Comparison of ENCODE assay signal across 8 mouse cellular contexts in genomic region chr4:126428682-126429346, GRCm38 (mm10). TPM values are rescaled to one million over a fixed set of nuclear protein-coding genes. Genes with fewer than 3 reads are reported as not detected.
DNase-seq lines count a peak whose midpoint lies in the region; ATAC-seq and TF ChIP-seq lines count a peak whose summit lies in the region.

No protein-coding gene starts in this region.

- peak overlapping the region; percentile 88 to 97 for H3K4me3 ChIP-seq in MEL (ENCODE audit: control insufficient read depth in 1 of 2, insufficient read depth in 1 of 2, low read depth in 2 of 2, low read length in 2 of 2)
- peak overlapping the region; percentile 85 for H3K4me3 ChIP-seq in forebrain, embryonic 11.5 days (ENCODE audit: low read depth, low read length)
- peak overlapping the region; percentile 94 for H3K4me3 ChIP-seq in limb, embryonic 14.5 days (replicated peaks; ENCODE audit: low read length)

- H3K27me3 ChIP-seq in MEL (ENCODE audit: control insufficient read depth in 1 of 2, insufficient read depth in 2 of 2, low read length in 2 of 2) = no peaks in the 10 kb centered on the region
- no peaks in the 10 kb centered on the region for H3K27me3 ChIP-seq in forebrain, embryonic 11.5 days (ENCODE audit: control insufficient read depth, insufficient read depth, low read length)
- no peaks in the 10 kb centered on the region for H3K27me3 ChIP-seq in limb, embryonic 14.5 days (ENCODE audit: control insufficient read depth, insufficient read depth, low read length)

- peak overlapping the region; percentile 71 for H3K27ac ChIP-seq in MEL (ENCODE audit: control insufficient read depth, low read depth, low read length)
- H3K27ac ChIP-seq in forebrain, embryonic 11.5 days (ENCODE audit: low read depth, low read length) = peak overlapping the region; percentile 76
- peak overlapping the region; percentile 72 for H3K27ac ChIP-seq in limb, embryonic 14.5 days (replicated peaks; ENCODE audit: low read depth, low read length)

- H3K9ac ChIP-seq in MEL (ENCODE audit: control insufficient read depth, low read depth, low read length, poor library complexity, severe bottlenecking) = peak overlapping the region; percentile 88
- H3K9ac ChIP-seq in forebrain, embryonic 11.5 days (ENCODE audit: low read length) = peak overlapping the region; percentile 82
- H3K9ac ChIP-seq in limb, embryonic 14.5 days (ENCODE audit: low read depth, low read length, severe bottlenecking) = peak overlapping the region; percentile 89

- no peak for TF ChIP-seq EP300 in MEL (IDR thresholded peaks at IDR 0.05; ENCODE audit: low read depth in 1 of 2, low read length in 2 of 2)

- TF ChIP-seq POLR2A in MEL (IDR thresholded peaks at IDR 0.05; ENCODE audit: control insufficient read depth in 1 of 2, insufficient read depth in 1 of 2, low read depth in 1 of 2, low read length in 2 of 2, poor library complexity in 1 of 2) = no peak
- no peak for TF ChIP-seq POLR2A in limb, embryonic 14.5 days (IDR thresholded peaks at IDR 0.05; ENCODE audit: borderline replicate concordance, extremely low read depth, insufficient read depth, insufficient read length)

- WGBS in forebrain, embryonic 11.5 days = 2% methylated on average over 24 of the region's 24 CpGs
- WGBS in limb, embryonic 14.5 days = 3% methylated on average over 24 of the region's 24 CpGs

- H3K4me2 ChIP-seq in forebrain, embryonic 11.5 days (ENCODE audit: low read depth, low read length, severe bottlenecking) = peak overlapping the region; percentile 95
- peak overlapping the region; percentile 76 for H3K4me2 ChIP-seq in limb, embryonic 14.5 days (replicated peaks; ENCODE audit: low read depth, low read length, severe bottlenecking)

- peaks cover 5 to 6% of the 10 kb centered on the region in 2 experiments for H3K4me1 ChIP-seq in MEL (ENCODE audit: control insufficient read depth in 1 of 2, insufficient read depth in 2 of 2, low read length in 2 of 2)
- H3K4me1 ChIP-seq in forebrain, embryonic 11.5 days (replicated peaks; ENCODE audit: control insufficient read depth, insufficient read depth, low read length) = no peaks in the 10 kb centered on the region; the same call in 1 of the 2 replicates
- H3K4me1 ChIP-seq in limb, embryonic 14.5 days (ENCODE audit: control insufficient read depth, insufficient read depth, low read length) = 0 out of 2 replicates have a peak, but pooled peaks cover 5% of the 10 kb centered on the region

- intact Hi-C loops in heart, postnatal 25 days (cut with DNase I) = no loop called here

- no peak for TF ChIP-seq CTCF in MEL (IDR thresholded peaks at IDR 0.05 in 2 of 3, conservative IDR thresholded peaks at IDR 0.05 in 1 of 3; ENCODE audit: control insufficient read depth in 1 of 3, insufficient read depth in 1 of 3, low read depth in 2 of 3, low read length in 3 of 3, poor library complexity in 1 of 3, severe bottlenecking in 1 of 3)

- peaks cover 0 to 12% of the 10 kb centered on the region in 2 experiments; a peak in 2 of 4 replicates for H3K36me3 ChIP-seq in MEL (ENCODE audit: control insufficient read depth in 1 of 2, insufficient read depth in 2 of 2, low read length in 2 of 2)
- no peaks in the 10 kb centered on the region; the same call in 1 of the 2 replicates for H3K36me3 ChIP-seq in forebrain, embryonic 11.5 days (ENCODE audit: control insufficient read depth, insufficient read depth, low read length)
- no peaks in the 10 kb centered on the region for H3K36me3 ChIP-seq in limb, embryonic 14.5 days (ENCODE audit: control insufficient read depth, insufficient read depth, low read length)

- peak; percentile 59; the same call in 1 of the 2 replicates for ATAC-seq in forebrain, embryonic 11.5 days (replicated peaks; ENCODE audit: low FRiP score)
- ATAC-seq in limb, embryonic 14.5 days (ENCODE audit: low FRiP score, low read depth) = no peak; the same call in 1 of the 2 replicates
- ATAC-seq in neutrophil, adult 5-6 weeks (ENCODE audit: extremely low read depth, insufficient number of reproducible peaks, low FRiP score, poor library complexity, severe bottlenecking) = peak; percentile 10; the same call in 1 of the 2 replicates

- DNase-seq in heart, adult 8-10 months (ENCODE audit: low spot score) = peak; percentile 13
- no peak for DNase-seq in heart, postnatal 25 days (ENCODE audit: low spot score)
- peak; percentile 55 for DNase-seq in MEL (ENCODE audit: low read depth, low spot score)
- no peak for DNase-seq in forebrain, embryonic 11.5 days (ENCODE audit: low spot score)
- peak; percentile 3 for DNase-seq in limb, embryonic 14.5 days (ENCODE audit: low spot score)
- DNase-seq in cerebellum, postnatal 4 days (ENCODE audit: low spot score in 2 of 2) = no peak
- no peak for DNase-seq in gastrocnemius, postnatal 10 days

- no peaks in the 10 kb centered on the region for H3K9me3 ChIP-seq in MEL (replicated peaks; ENCODE audit: insufficient read depth, low read length)
- H3K9me3 ChIP-seq in forebrain, embryonic 11.5 days (ENCODE audit: control insufficient read depth, low read length) = no peaks in the 10 kb centered on the region
- no peaks in the 10 kb centered on the region for H3K9me3 ChIP-seq in limb, embryonic 14.5 days (ENCODE audit: control insufficient read depth, low read length)

- no peak for TF ChIP-seq RAD21 in MEL (IDR thresholded peaks at IDR 0.05; ENCODE audit: low read depth, low read length)

- peaks cover 14% of the 10 kb centered on the region for H3K79me2 ChIP-seq in MEL (ENCODE audit: control insufficient read depth, insufficient read depth, low read length, poor library complexity)

TF ChIP-seq in MEL, 35 proteins besides CTCF, POLR2A, EP300 and RAD21:
- TF ChIP-seq NRF1 (IDR thresholded peaks at IDR 0.05; ENCODE audit: insufficient read depth, low read depth, low read length, poor library complexity, severe bottlenecking) (no peak), POLR2AphosphoS5 (IDR thresholded peaks at IDR 0.05; ENCODE audit: borderline replicate concordance, low read depth, low read length) (no peak), UBTF (IDR thresholded peaks at IDR 0.05; ENCODE audit: borderline replicate concordance, insufficient read depth, low read depth, low read length) (no peak), CHD2 (IDR thresholded peaks at IDR 0.05; ENCODE audit: low read length) (no peak), MAFK (IDR thresholded peaks at IDR 0.05; ENCODE audit: borderline replicate concordance, low read depth, low read length) (no peak), SMC3 (IDR thresholded peaks at IDR 0.05; ENCODE audit: low read depth, low read length) (no peak), ELF1 (IDR thresholded peaks at IDR 0.05; ENCODE audit: low read depth, low read length) (no peak), GATA1 (IDR thresholded peaks at IDR 0.05; ENCODE audit: low read depth, low read length) (no peak), TAL1 (IDR thresholded peaks at IDR 0.05; ENCODE audit: low read length) (no peak), E2F4 (IDR thresholded peaks at IDR 0.05; ENCODE audit: borderline replicate concordance, low read depth, low read length) (no peak), MEF2A (IDR thresholded peaks at IDR 0.05; ENCODE audit: extremely low read depth, insufficient replicate concordance, low read depth, low read length, poor library complexity, severe bottlenecking) (no peak), NELFE (IDR thresholded peaks at IDR 0.05; ENCODE audit: low read depth, low read length) (no peak), USF2 (IDR thresholded peaks at IDR 0.05; ENCODE audit: borderline replicate concordance in 1 of 2, insufficient read depth in 1 of 2, low read depth in 1 of 2, low read length in 2 of 2) (no peak), RCOR1 (IDR thresholded peaks at IDR 0.05; ENCODE audit: low read depth, low read length) (no peak), USF1 (IDR thresholded peaks at IDR 0.05; ENCODE audit: low read depth, low read length) (no peak), MAX (IDR thresholded peaks at IDR 0.05; ENCODE audit: low read length) (no peak), TCF12 (IDR thresholded peaks at IDR 0.05; ENCODE audit: low read depth, low read length) (no peak), ZNF384 (IDR thresholded peaks at IDR 0.05; ENCODE audit: low read depth, low read length) (no peak), JUND (IDR thresholded peaks at IDR 0.05; ENCODE audit: low read depth, low read length) (no peak), TBP (IDR thresholded peaks at IDR 0.05; ENCODE audit: low read depth, low read length) (no peak)

RNA-seq across cellular contexts. Expression of gene Ago3, which starts 0.5 kb away (rescaled TPM):
- 10 to 100 TPM; 11.1 to 13.5 (median 12.8) TPM for total RNA-seq in heart, adult 8-10 months (2022)
- 10 to 100 TPM; 13.4 to 14.0 TPM for total RNA-seq in heart, postnatal 25 days (2021)
- 6.0 and 7.3 TPM in 2 replicates for total RNA-seq in MEL (2012; rRNA removed)
- 1 to 10 TPM in 1 of 2 experiments, not detected in 1; 7.9 TPM for polyA plus RNA-seq in MEL (2012; ENCODE audit: insufficient read depth in 1 of 2, insufficient read length in 2 of 2, low read depth in 1 of 2, low replicate concordance in 2 of 2, missing spikeins in 1 of 2)
- polyA plus RNA-seq in forebrain, embryonic 11.5 days (2014; fragmentation: Nextera tagmentation; extraction: Ambion mirVana) = 16.0 and 21.9 TPM in 2 replicates
- polyA plus RNA-seq in limb, embryonic 14.5 days (2012; rRNA removed) = 6.2 and 6.6 TPM in 2 replicates
- 11.4 and 14.3 TPM in 2 replicates for polyA plus RNA-seq in limb, embryonic 14.5 days (2014; fragmentation: Nextera tagmentation; extraction: Ambion mirVana)
- 9.7 and 9.9 TPM in 2 replicates for total RNA-seq in neutrophil, adult 5-6 weeks (2017)
- total RNA-seq in gastrocnemius, postnatal 10 days (2021) = 10 to 100 TPM in 1 of 2 experiments, 1 to 10 TPM in 1; 7.3 to 11.5 TPM

RNA-seq across cellular contexts. Expression of gene Ago1, which starts 39.6 kb away (rescaled TPM):
- total RNA-seq in heart, adult 8-10 months (2022) = 10 to 100 TPM; 10.7 to 11.6 (median 11.3) TPM
- 10 to 100 TPM; 10.7 to 12.3 TPM for total RNA-seq in heart, postnatal 25 days (2021)
- total RNA-seq in MEL (2012; rRNA removed) = 5.4 and 6.0 TPM in 2 replicates
- polyA plus RNA-seq in MEL (2012; ENCODE audit: insufficient read depth in 1 of 2, insufficient read length in 2 of 2, low read depth in 1 of 2, low replicate concordance in 2 of 2, missing spikeins in 1 of 2) = 100 to 1,000 TPM in 1 of 2 experiments, 10 to 100 TPM in 1; 15.4 to 312 TPM
- polyA plus RNA-seq in forebrain, embryonic 11.5 days (2014; fragmentation: Nextera tagmentation; extraction: Ambion mirVana) = 23.2 and 26.8 TPM in 2 replicates
- 22.6 and 25.9 TPM in 2 replicates for polyA plus RNA-seq in limb, embryonic 14.5 days (2012; rRNA removed)
- 7.2 and 9.2 TPM in 2 replicates for polyA plus RNA-seq in limb, embryonic 14.5 days (2014; fragmentation: Nextera tagmentation; extraction: Ambion mirVana)
- 27.0 and 27.8 TPM in 2 replicates for total RNA-seq in neutrophil, adult 5-6 weeks (2017)
- 10 to 100 TPM in 1 of 2 experiments, 1 to 10 TPM in 1; 9.1 to 13.6 TPM for total RNA-seq in gastrocnemius, postnatal 10 days (2021)

Comparison
In these comparisons a context has a peak if more than half of its experiments do, and no peak if none do; other contexts are left out.
1. DNase-seq: peak in heart, adult 8-10 months (single experiment), MEL (single experiment) and limb, embryonic 14.5 days (single experiment); none in heart, postnatal 25 days (single experiment), forebrain, embryonic 11.5 days (single experiment), cerebellum, postnatal 4 days (0 of 2) and gastrocnemius, postnatal 10 days (single experiment).
2. Peak in every context shown above with its lines, with median percentiles within 50 percentile points of each other: H3K27ac ChIP-seq, H3K4me3 ChIP-seq and H3K9ac ChIP-seq.